Mouse (Mus musculus) hindbrain, embryonic 11.5 days (tissue): ENCODE measurements around the gene Ppp1r11. TPM values are rescaled to one million over a fixed set of nuclear protein-coding genes. Genes with fewer than 3 reads are reported as not detected.
A peak's percentile ranks its signal among the peaks of the same experiment; 100 is the strongest.

Source experiments
- ATAC-seq: fragments of 200-750 bp; cut with Nextera tagmentation; 2 replicates; pipeline ENCODE4 v1.8.0; 2017; ENCODE audit warnings: mild to moderate bottlenecking, moderate TSS enrichment, moderate library complexity; ENCODE audit not compliant: low FRiP score
- DNase-seq: peaks from one replicate; pipeline ENCODE4 v3.0.0-alpha.2; 2015; ENCODE audit warnings: low spot score
- H3K27ac ChIP-seq: fragments of 300-500 bp; sonication (generic); 2 replicates; pipeline ENCODE4 v1.5.1; 2014; ENCODE audit warnings: mild to moderate bottlenecking, low read depth, low read length
- H3K27me3 ChIP-seq: fragments of 300-500 bp; sonication (generic); 2 replicates; pipeline ENCODE4 v1.6.1; 2014; ENCODE audit warnings: mild to moderate bottlenecking, low read length, moderate library complexity, mixed read lengths; ENCODE audit not compliant: control insufficient read depth, insufficient read depth
- H3K36me3 ChIP-seq: fragments of 300-500 bp; sonication (generic); 2 replicates; pipeline ENCODE4 v1.6.1; 2014; ENCODE audit warnings: mild to moderate bottlenecking, low read length, moderate library complexity, mixed read lengths; ENCODE audit not compliant: control insufficient read depth, insufficient read depth
- H3K4me1 ChIP-seq: fragments of 300-500 bp; sonication (generic); replicated peaks from 2 replicates; pipeline ENCODE4 v1.6.1; 2014; ENCODE audit warnings: low read length, mixed read lengths; ENCODE audit not compliant: control insufficient read depth, insufficient read depth
- H3K4me2 ChIP-seq: fragments of 300-500 bp; sonication (generic); replicated peaks from 2 replicates; pipeline ENCODE4 v1.6.1; 2014; ENCODE audit warnings: mild to moderate bottlenecking, low read depth, low read length
- H3K4me3 ChIP-seq: fragments of 300-500 bp; sonication (generic); 2 replicates; pipeline ENCODE4 v1.5.1; 2014; ENCODE audit warnings: low read depth, low read length
- H3K9ac ChIP-seq: fragments of 300-500 bp; sonication (generic); 2 replicates; pipeline ENCODE4 v1.6.1; 2014; ENCODE audit warnings: low read depth, low read length
- H3K9me3 ChIP-seq: fragments of 300-500 bp; sonication (generic); 2 replicates; pipeline ENCODE4 v1.6.1; 2016; ENCODE audit warnings: low read length; ENCODE audit not compliant: control insufficient read depth
- WGBS: fragments of 180-500 bp; shearing (Covaris S2); extraction: QIAGEN DNeasy Blood & Tissue Kit; methylation state at CpG from one replicate; pipeline ENCODE4 v1.1.7; 2014; 5-methylcytosine and 5-hydroxymethylcytosine counted together
- polyA plus RNA-seq: library from polyadenylated mRNA; unstranded; fragments of >200 nt; fragmentation: Nextera tagmentation; extraction: Ambion mirVana; gene quantifications from 2 replicates; pipeline ENCODE4 v1.2.1, GENCODE M21; 2014

The Ppp1r11 gene
- polyA plus RNA-seq, result 161 and 165 TPM in 2 replicates

GRCm38 (mm10) chr17:36950981-36951947 is at the start of gene Ppp1r11:
TSS of gene Ppp1r11 (minus strand) at chr17:36951741.
- 2% methylated on average over 36 of the region's 36 CpGs for WGBS
- Histone ChIP-seq H3K4me3 (peak within 1 kb of the TSS; percentile 68), H3K27ac (peak within 1 kb of the TSS; percentile 86), H3K4me2 (peak within 1 kb of the TSS; percentile 57), H3K4me1 (no peaks in the 10 kb centered on the region), H3K27me3 (no peaks in the 10 kb centered on the region), H3K36me3 (no peaks in the 10 kb centered on the region), H3K9me3 (no peaks in the 10 kb centered on the region), H3K9ac (peak within 1 kb of the TSS; percentile 75)
- DNase-seq (peak; percentile 97), ATAC-seq (peak; percentile 95)

GRCm38 (mm10) chr17:37000863-37001262 is 49.3 kb upstream of the Ppp1r11 start, which contains the start of gene Zfp57:
TSS of gene Zfp57 (plus strand) at chr17:37001163.
- Histone ChIP-seq H3K27ac (no peak within 1 kb of the TSS), H3K9ac (no peak within 1 kb of the TSS)

GRCm38 (mm10) chr17:36998477-36998876 is 46.9 kb upstream of the Ppp1r11 start:
- 77% methylated on average over 2 of the region's 2 CpGs for WGBS
- Histone ChIP-seq H3K27me3 (no peaks in the 10 kb centered on the region), H3K9ac (no peak overlapping the region), H3K4me2 (no peak overlapping the region), H3K36me3 (no peaks in the 10 kb centered on the region), H3K27ac (no peak overlapping the region), H3K4me1 (0 out of 2 replicates have a peak, but pooled peaks cover 2% of the 10 kb centered on the region), H3K9me3 (no peaks in the 10 kb centered on the region), H3K4me3 (no peak overlapping the region)
- ATAC-seq, result no peak
- no peak for DNase-seq

More at GRCm38 (mm10) chr17:37000863-37001262, 49.3 kb upstream of the Ppp1r11 start, which contains the start of gene Zfp57:
- Histone ChIP-seq H3K27me3 (no peaks in the 10 kb centered on the region), H3K4me1 (0 out of 2 replicates have a peak, but pooled peaks cover 2% of the 10 kb centered on the region), H3K36me3 (no peaks in the 10 kb centered on the region), H3K9me3 (no peaks in the 10 kb centered on the region), H3K4me2 (peak within 1 kb of the TSS; percentile 61; the same call in 1 of the 2 replicates), H3K4me3 (peak within 1 kb of the TSS; percentile 80; the same call in 1 of the 2 replicates)
- DNase-seq (no peak), ATAC-seq (no peak)
- 94% methylated on average over 7 of the region's 7 CpGs for WGBS

- Histone ChIP-seq H3K4me3 (no peak overlapping the region), H3K9me3 (no peaks in the 10 kb centered on the region), H3K27ac (no peak overlapping the region), H3K36me3 (no peaks in the 10 kb centered on the region), H3K4me1 (no peaks in the 10 kb centered on the region), H3K4me2 (no peak overlapping the region), H3K9ac (no peak overlapping the region), H3K27me3 (no peaks in the 10 kb centered on the region)
- WGBS, result 28% methylated on average over 7 of the region's 7 CpGs
- DNase-seq, result peak; percentile 91
- ATAC-seq, result peak; percentile 57; the same call in 1 of the 2 replicates
Observed at GRCm38 (mm10) chr17:36997033-36997735, 45.6 kb upstream of the Ppp1r11 start.

- Histone ChIP-seq H3K27me3 (no peaks in the 10 kb centered on the region), H3K9ac (no peak overlapping the region), H3K9me3 (no peaks in the 10 kb centered on the region), H3K27ac (no peak overlapping the region), H3K4me2 (no peak overlapping the region), H3K36me3 (no peaks in the 10 kb centered on the region), H3K4me1 (no peaks in the 10 kb centered on the region), H3K4me3 (no peak overlapping the region)
- WGBS, result 57% methylated on average over 3 of the region's 3 CpGs
- DNase-seq (no peak), ATAC-seq (no peak)
Observed at GRCm38 (mm10) chr17:36995448-36995847, 43.9 kb upstream of the Ppp1r11 start.

GRCm38 (mm10) chr17:36994528-36994927 is 43.0 kb upstream of the Ppp1r11 start:
- no peak overlapping the region for H3K9ac ChIP-seq
- no peak overlapping the region for H3K27ac ChIP-seq
- H3K4me3 ChIP-seq, result no peak overlapping the region
- ATAC-seq (no peak), DNase-seq (no peak)
- peaks cover under 1% of the 10 kb centered on the region; the same call in 1 of the 2 replicates for H3K27me3 ChIP-seq
- H3K9me3 ChIP-seq, result no peaks in the 10 kb centered on the region
- WGBS, result 92% methylated on average over 2 of the region's 2 CpGs
- H3K36me3 ChIP-seq, result no peaks in the 10 kb centered on the region
- H3K4me1 ChIP-seq, result no peaks in the 10 kb centered on the region
- no peak overlapping the region for H3K4me2 ChIP-seq

- Histone ChIP-seq H3K4me3 (no peak overlapping the region), H3K9me3 (no peaks in the 10 kb centered on the region), H3K27ac (no peak overlapping the region), H3K4me2 (no peak overlapping the region), H3K27me3 (peaks cover 7% of the 10 kb centered on the region), H3K36me3 (no peaks in the 10 kb centered on the region), H3K4me1 (no peaks in the 10 kb centered on the region), H3K9ac (no peak overlapping the region)
- DNase-seq (no peak), ATAC-seq (no peak)
- WGBS, result 84% methylated on average over 4 of the region's 4 CpGs
Observed at GRCm38 (mm10) chr17:36993770-36994325, 42.3 kb upstream of the Ppp1r11 start.

- H3K27ac ChIP-seq, result no peak overlapping the region
- no peak overlapping the region for H3K9ac ChIP-seq
- no peaks in the 10 kb centered on the region for H3K36me3 ChIP-seq
- H3K4me2 ChIP-seq, result no peak overlapping the region
- no peaks in the 10 kb centered on the region for H3K9me3 ChIP-seq
- no peak for DNase-seq
- H3K4me3 ChIP-seq, result no peak overlapping the region
- 78% methylated on average over 3 of the region's 3 CpGs for WGBS
- no peaks in the 10 kb centered on the region for H3K4me1 ChIP-seq
- H3K27me3 ChIP-seq, result peaks cover 11% of the 10 kb centered on the region
- no peak for ATAC-seq
Observed at GRCm38 (mm10) chr17:36992336-36993104, 41.0 kb upstream of the Ppp1r11 start.
